Mouse (Mus musculus) frontal cortex, postnatal 25 days (tissue): ENCODE data around the gene Efemp2.

Source experiments
- DNase-seq, 2 experiments: peaks; one replicate each; pipeline ENCODE4 v3.0.0; 2022; ENCODE audit warnings: low spot score in 2 of 2

Gene Efemp2

GRCm38 (mm10) chr19:5473720-5474119 is at the start of gene Efemp2:
Gene Efemp2 (plus strand): TSS chr19:5473954.
- peak; percentile 37 to 53 for DNase-seq

- DNase-seq: peak in 1 of 2 experiments; percentile 45
These were observed 49.5 kb upstream of the Efemp2 start for GRCm38 (mm10) chr19:5424092-5424781.

DNA sequence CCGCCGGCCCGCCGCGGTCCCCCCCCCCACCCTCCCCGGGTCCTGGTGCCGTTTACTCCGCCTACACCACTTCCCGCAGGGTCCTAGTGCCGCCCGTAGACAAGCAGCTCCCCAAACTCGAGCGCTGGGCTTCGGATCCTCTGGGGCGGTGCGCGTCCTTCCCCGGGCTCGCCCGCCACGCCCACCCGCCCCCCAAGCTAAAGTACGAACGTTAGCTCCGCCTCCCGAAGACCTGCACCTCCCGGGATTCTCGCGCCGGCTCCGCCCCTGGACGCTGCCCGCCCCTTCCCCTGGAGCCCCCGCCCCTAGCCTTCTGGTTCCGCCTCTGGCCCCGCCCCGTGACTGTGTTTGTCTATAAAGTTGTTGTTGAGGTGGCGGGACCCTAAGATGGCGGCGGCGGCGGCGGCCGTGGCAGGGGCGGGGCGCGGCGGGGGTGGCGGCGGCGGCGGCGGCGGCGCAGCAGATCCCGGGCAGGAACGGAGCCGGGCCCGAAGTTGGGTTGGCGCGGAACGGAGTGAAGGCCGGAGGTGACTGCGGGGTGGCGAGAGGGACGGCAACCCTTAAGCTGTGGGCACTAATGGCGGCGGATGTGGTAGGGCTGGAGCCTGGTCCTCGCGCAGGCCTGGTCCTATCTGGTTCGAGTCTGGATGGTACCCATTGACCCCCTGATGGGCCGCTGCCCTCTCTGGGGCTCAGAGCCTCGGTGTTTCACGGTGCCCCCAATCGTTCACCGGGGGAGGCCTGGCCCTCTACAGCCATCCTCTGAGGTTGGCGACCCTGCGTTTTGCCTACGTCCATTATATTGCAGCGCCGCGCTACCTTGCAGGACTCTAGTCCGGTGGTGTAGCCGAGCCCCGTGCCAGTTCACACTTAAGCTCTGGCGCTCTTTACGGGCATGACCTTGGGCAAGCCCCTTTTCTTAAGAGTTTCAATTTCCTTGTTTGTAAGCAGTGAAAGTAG is 48.7 kb upstream of the Efemp2 start, which contains the start of the genes Drap1 and AI837181:
Gene Drap1, minus strand, starts transcription at position 198 of the 960 bp plus-strand sequence.
Gene AI837181, plus strand, starts transcription at position 363 of the 960 bp plus-strand sequence.
- peak; percentile 80 for DNase-seq

DNA sequence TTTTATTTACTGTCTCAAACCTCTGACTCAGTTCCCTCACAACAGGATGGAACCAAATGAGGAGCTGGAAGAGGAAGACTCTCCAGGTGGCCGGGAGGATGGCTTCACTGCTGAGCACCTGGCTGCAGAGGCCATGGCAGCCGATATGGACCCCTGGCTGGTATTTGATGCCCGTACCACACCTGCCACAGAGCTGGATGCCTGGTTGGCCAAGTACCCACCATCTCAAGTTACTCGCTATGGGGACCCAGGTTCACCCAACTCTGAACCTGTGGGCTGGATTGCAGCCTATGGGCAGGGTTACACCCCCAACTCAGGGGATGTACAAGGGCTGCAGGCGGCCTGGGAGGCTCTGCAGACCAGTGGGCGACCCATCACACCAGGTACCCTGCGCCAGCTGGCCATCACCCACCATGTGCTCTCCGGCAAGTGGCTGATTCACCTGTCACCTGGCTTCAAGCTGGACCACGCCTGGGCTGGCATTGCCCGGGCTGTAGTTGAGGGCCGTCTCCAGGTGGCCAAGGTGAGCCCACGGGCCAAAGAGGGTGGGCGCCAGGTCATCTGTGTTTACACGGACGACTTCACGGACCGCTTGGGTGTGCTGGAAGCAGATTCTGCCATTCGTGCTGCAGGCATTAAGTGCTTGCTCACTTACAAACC is 47.7 kb upstream of the Efemp2 start:
- DNase-seq: no peak

GRCm38 (mm10) chr19:5426640-5427290 is 47.0 kb upstream of the Efemp2 start:
- DNase-seq: no peak

DNA sequence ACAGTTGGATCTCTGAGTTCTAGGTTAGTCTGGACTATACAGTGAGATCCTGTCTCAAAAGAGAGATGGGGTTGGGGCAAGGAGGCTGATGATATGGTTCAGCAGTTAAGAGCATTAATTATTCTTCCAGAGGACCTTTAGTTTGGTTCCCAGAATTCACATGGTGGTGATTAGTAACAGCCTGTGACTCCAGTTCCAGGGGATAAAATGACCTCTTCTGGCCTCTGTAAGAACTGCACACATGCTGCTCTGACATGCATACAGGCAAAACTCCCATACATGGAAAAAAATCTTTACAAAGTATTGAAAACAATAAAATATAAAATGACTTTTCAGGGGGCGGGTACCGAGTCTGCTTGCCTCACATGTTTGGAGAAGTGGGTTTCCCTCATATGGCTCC is 45.7 kb upstream of the Efemp2 start:
- no peak for DNase-seq

DNA sequence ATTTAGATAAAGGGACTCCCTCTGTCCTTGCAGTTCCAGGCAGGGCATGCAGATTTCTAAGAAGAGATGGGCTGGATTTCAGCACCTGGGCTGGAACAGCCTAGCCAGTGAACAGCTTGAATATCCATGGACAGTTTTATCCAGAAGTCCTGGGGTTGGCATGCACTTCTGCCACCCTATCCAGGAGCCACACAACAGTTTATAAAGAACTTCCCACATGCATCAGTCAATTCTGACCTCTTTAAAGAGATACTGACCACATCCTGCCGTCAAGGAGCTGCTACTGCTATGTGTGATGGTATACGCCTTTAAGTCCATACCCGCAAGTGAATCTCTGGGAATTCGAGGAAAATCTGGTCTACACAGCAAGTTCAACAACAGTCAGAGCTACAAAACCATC is 44.5 kb upstream of the Efemp2 start:
- no peak for DNase-seq

- no peak for DNase-seq
These were observed 43.9 kb upstream of the Efemp2 start for GRCm38 (mm10) chr19:5429806-5430205.

- DNase-seq: no peak
These were observed 43.3 kb upstream of the Efemp2 start for GRCm38 (mm10) chr19:5430408-5430807.

GRCm38 (mm10) chr19:5431911-5432464 is 41.8 kb upstream of the Efemp2 start:
- no peak for DNase-seq

DNA sequence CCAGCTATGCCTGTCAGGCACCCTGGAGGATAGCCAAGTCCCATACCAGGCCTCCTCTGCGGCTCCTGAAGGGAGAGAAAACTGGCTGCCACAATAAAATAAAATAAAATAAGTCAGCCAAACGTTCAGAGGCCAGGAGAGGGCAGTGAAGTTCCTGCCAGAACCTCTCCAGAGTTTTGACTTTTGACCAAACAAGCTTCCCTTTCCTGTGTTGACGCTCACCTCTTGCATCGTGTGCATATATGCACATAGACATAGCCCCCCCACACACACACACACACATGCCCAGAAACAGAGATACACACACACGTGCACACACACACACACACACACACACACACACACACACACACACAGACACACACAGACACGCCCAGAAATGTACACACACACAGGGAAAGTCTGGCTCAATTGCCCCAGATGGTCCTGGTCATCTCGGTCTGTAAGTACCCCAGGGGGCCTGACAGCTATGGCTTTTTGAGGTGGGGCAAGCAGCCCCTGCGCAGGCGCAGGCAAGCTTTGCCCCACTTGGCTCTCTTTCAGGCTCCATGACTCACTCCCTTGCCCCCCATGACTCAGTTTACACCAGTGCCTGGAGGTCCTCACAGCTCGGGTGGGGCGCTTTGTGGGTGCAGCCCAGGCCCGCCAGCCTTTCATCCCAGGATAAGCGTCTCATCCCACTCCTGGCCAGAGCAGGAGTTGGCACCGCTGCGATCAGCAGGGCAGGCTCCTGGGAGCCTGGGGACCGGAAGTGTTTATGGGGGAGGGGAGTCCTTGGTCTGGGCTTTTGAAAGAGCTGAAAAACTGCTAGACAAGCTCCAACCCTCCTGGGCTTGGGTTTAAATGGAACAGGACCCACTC is 40.5 kb upstream of the Efemp2 start:
- DNase-seq: no peak

DNA sequence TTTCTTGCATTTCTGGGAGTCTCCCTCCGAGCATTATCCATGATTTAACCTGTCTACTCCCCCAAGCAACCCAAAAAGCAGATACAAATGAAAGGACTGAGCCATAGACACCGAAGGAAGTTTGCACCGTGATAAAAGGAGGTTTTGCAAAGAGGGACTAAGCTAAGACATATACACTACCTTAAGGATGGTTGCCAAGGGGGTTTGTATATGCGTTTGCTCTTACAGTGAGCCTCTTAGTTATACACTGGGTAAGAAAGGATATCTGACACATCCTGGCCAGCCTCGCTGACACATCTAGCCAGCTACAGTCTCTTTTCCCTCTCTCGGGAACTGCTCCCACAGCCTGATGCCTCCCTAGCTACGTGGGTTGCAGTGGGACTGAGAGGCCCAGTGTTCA is 39.8 kb upstream of the Efemp2 start:
- no peak for DNase-seq

- no peak for DNase-seq
These were observed 29.3 kb upstream of the Efemp2 start for GRCm38 (mm10) chr19:5444371-5444908.

GRCm38 (mm10) chr19:5444954-5445353 is 28.8 kb upstream of the Efemp2 start:
- DNase-seq: no peak

DNA sequence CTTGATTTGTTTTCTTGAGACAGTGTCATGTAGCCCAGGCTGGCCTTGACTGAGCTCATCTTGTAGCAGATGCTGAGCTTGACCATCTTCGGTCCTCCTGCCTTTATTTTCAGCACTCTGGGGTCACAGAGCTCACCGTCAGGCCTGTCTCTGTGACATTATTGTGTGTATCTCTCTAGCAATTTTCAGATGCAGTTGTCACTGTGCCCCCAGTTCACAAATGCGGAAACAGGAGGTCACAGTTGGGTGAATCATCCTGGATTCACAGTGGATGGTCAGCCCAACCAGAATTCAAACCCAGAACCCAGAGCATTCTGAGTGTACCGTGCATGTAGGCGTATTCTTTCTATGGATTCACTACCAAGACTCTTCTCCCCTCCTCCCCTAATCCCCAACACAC is 28.0 kb upstream of the Efemp2 start:
- no peak for DNase-seq

DNA sequence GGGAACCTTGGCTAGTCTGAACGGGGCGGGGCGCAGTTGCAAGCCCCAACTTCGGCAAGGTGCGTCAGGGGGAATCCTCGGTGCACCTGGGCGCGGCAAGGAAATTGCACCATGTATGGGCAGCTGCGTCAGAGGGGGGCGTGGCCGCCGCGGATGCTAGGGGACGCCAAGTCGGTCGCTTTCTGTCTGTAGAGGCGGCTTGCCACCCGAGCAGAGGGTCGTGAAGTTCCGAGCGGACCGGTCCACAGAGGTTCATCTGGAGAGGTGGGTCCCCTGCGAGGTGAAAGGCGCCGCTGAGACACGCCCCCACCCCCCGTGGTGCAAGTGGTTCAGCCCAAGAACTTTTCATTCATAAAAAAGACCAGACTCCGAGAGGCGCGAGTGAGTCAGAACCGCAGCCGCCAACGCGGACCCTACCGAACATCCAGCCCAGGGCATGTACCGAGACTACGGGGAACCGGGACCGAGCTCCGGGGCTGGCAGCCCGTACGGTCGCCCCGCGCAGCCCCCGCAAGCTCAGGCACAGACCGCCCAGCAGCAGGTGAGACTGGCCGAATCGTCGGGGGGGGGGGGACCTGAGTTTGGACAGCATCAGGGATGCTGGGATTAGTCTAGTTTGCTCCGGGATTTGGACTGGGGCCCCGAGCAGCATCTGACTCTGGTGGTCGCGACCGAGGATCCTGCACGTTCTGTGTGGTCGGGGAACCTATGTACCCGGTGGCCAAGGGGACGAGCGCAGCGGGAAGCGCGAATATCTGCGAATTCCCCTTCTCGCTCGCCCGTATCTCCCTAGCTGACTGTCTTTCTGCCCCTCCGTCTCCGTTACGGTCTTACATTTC is 26.0 kb upstream of the Efemp2 start, which contains the start of gene Fosl1:
Gene Fosl1, plus strand, starts transcription at position 33 of the 839 bp plus-strand sequence.
- peak; percentile 51 to 54 for DNase-seq

- no peak for DNase-seq
These were observed 25.2 kb upstream of the Efemp2 start for GRCm38 (mm10) chr19:5448354-5449150.

DNA sequence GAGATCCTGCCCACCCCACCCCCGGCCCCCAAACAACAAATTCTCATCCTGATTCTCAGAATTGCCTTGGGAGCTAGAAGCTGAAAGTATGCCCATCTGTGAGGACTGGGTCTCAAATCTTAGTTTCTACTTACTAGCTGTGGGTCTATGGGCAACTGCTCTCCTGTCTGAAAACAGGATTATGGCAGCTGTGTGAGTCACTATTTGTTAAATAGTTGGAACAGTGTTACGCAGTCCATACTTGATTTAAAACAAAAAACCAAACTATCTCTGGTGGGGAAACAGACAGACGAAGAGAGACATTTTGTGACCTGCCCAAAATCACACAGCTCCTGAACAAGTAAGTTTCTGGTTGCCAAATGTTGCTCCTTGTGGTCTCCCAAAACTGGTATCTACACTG is 24.1 kb upstream of the Efemp2 start:
- no peak for DNase-seq
